Mouse (Mus musculus) thymus, postnatal 0 days (tissue): ENCODE results near the gene Lgals3bp. TPM values are rescaled to one million over a fixed set of nuclear protein-coding genes. Genes with fewer than 3 reads are reported as not detected.

Experiments
- DNase-seq: peaks from one replicate; pipeline ENCODE4 v3.0.0-alpha.2; 2015; ENCODE audit warnings: low spot score
- polyA plus RNA-seq: library from polyadenylated mRNA; unstranded; fragments of >200 nt; fragmentation: Nextera tagmentation; extraction: Ambion mirVana; gene quantifications from 2 replicates; pipeline ENCODE4 v1.2.1, GENCODE M21; 2015

Lgals3bp gene
- 100.0 and 116 TPM in 2 replicates for polyA plus RNA-seq

GRCm38 (mm10) chr11:118401760-118402280 lies at the start of gene Lgals3bp:
Gene Lgals3bp (minus strand): TSS chr11:118402092.
- DNase-seq = peak; percentile 79

- DNase-seq = no peak
These were observed 49.3 kb upstream of the Lgals3bp start for GRCm38 (mm10) chr11:118451211-118451610.

GRCm38 (mm10) chr11:118448385-118448784 lies 46.5 kb upstream of the Lgals3bp start:
- DNase-seq = no peak

- DNase-seq = no peak
These were observed 45.5 kb upstream of the Lgals3bp start for GRCm38 (mm10) chr11:118447346-118447745.

GRCm38 (mm10) chr11:118445843-118446242 lies 44.0 kb upstream of the Lgals3bp start:
- DNase-seq = peak; percentile 77

GRCm38 (mm10) chr11:118443201-118443970 lies 41.5 kb upstream of the Lgals3bp start:
- DNase-seq = peak; percentile 74

GRCm38 (mm10) chr11:118442691-118443090 lies 40.8 kb upstream of the Lgals3bp start:
- no peak for DNase-seq

GRCm38 (mm10) chr11:118438665-118439414 lies 36.9 kb upstream of the Lgals3bp start:
- no peak for DNase-seq

- no peak for DNase-seq
These were observed 34.6 kb upstream of the Lgals3bp start for GRCm38 (mm10) chr11:118436471-118436935.

- DNase-seq = no peak
These were observed 32.2 kb upstream of the Lgals3bp start for GRCm38 (mm10) chr11:118434093-118434492.

GRCm38 (mm10) chr11:118433398-118433868 lies 31.5 kb upstream of the Lgals3bp start:
- no peak for DNase-seq

- DNase-seq = no peak
These were observed 29.4 kb upstream of the Lgals3bp start for GRCm38 (mm10) chr11:118431100-118431948.

- DNase-seq = no peak
These were observed 28.5 kb upstream of the Lgals3bp start for GRCm38 (mm10) chr11:118430291-118430885.

- DNase-seq = no peak
These were observed 27.2 kb upstream of the Lgals3bp start for GRCm38 (mm10) chr11:118428944-118429709.

GRCm38 (mm10) chr11:118428460-118428868 lies 26.6 kb upstream of the Lgals3bp start:
- DNase-seq = no peak

- peak; percentile 71 for DNase-seq
These were observed 26.1 kb upstream of the Lgals3bp start, which contains the start of gene C1qtnf1 for GRCm38 (mm10) chr11:118427986-118428385. Gene C1qtnf1 (plus strand): TSS chr11:118428203.

GRCm38 (mm10) chr11:118427266-118427779 lies 25.4 kb upstream of the Lgals3bp start:
- DNase-seq = no peak

GRCm38 (mm10) chr11:118426765-118427164 lies 24.9 kb upstream of the Lgals3bp start:
- DNase-seq = no peak

- no peak for DNase-seq
These were observed 22.9 kb upstream of the Lgals3bp start for GRCm38 (mm10) chr11:118424621-118425335.
